In the genomic region with DNA sequence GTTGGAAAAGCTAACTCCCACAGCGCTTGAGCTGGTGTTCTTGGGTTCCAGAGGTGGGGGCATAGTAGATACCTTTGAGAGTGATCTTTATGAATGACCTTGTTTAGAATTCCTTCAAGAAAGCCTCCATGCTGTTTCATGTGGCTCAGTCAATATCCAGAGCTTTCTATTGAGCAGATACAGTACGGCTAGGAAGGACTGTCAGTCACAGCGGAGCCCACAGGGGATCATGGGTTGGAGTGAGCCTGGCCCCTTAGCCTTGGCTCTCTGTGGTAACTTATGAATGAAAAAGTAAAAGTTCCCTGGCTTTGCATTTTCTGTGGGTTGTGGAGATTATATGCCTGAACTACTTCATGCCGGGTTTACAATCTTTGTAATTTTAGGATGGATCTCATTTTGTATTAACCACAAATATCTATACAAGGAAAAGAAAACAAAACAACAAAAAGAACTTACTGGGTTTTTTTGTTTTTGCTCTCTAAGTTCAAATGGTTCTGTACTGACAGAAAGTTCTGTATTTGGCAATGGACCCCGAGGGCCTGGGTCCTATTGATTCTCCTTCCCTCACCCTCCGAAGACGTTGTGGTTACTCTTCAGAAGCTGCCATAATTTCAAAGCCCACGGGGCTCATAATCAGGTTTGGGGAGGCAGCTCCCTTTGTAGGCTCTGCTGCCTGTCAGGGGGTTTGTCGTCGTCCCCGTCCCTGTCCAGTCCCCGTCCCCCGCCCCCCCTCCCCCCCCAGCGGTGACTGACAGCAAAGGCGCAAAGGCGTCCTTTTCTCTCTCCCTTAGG, we compare ENCODE assay signal across 15 mouse cellular contexts.
DNase-seq lines count a peak whose midpoint lies in the region; ATAC-seq and TF ChIP-seq lines count a peak whose summit lies in the region.
"Had no signal": no experiment of that assay in that cellular context is flagged by ENCODE, and none has a peak within 500 bp of the region (broad histone marks: within the 10 kb centered on the region; RNA-seq: fewer than 3 reads in every experiment).

No protein-coding gene starts in this region.

- ATAC-seq in intestine, embryonic 14.5 days (replicated peaks; ENCODE audit: low FRiP score, low TSS enrichment, low read depth) = no peak
- ATAC-seq in intestine, embryonic 15.5 days = no peak
- no peak for ATAC-seq in forebrain, embryonic 12.5 days (ENCODE audit: low FRiP score)
- no peak for ATAC-seq in hindbrain, postnatal 0 days
- ATAC-seq: CD4-positive, CD25-positive, alpha-beta regulatory T cell, adult 4 months had no signal

- H3K36me3 ChIP-seq in intestine, embryonic 14.5 days (ENCODE audit: control insufficient read depth, insufficient read depth, low read length) = no peaks in the 10 kb centered on the region
- no peaks in the 10 kb centered on the region for H3K36me3 ChIP-seq in intestine, embryonic 15.5 days
- no peaks in the 10 kb centered on the region for H3K36me3 ChIP-seq in forebrain, embryonic 12.5 days (replicated peaks)
- no peaks in the 10 kb centered on the region for H3K36me3 ChIP-seq in hindbrain, postnatal 0 days (ENCODE audit: insufficient read depth, low read length)

- no peak overlapping the region for H3K27ac ChIP-seq in intestine, embryonic 14.5 days (ENCODE audit: low read depth)
- no peak overlapping the region for H3K27ac ChIP-seq in intestine, embryonic 15.5 days
- H3K27ac ChIP-seq in forebrain, embryonic 12.5 days = no peak overlapping the region
- no peak overlapping the region for H3K27ac ChIP-seq in hindbrain, postnatal 0 days

- no peaks in the 10 kb centered on the region for H3K4me1 ChIP-seq in intestine, embryonic 14.5 days (replicated peaks; ENCODE audit: control insufficient read depth, insufficient read depth, low read length)
- no peaks in the 10 kb centered on the region for H3K4me1 ChIP-seq in intestine, embryonic 15.5 days (replicated peaks)
- peaks cover 19% of the 10 kb centered on the region for H3K4me1 ChIP-seq in forebrain, embryonic 12.5 days
- no peaks in the 10 kb centered on the region for H3K4me1 ChIP-seq in hindbrain, postnatal 0 days (ENCODE audit: insufficient read depth, low read length)

- TF ChIP-seq CTCF in hindbrain, postnatal 0 days (IDR thresholded peaks at IDR 0.05; ENCODE audit: low read depth) = no peak

- no peaks in the 10 kb centered on the region for H3K9me3 ChIP-seq in intestine, embryonic 14.5 days (ENCODE audit: control insufficient read depth, low read length)
- no peaks in the 10 kb centered on the region for H3K9me3 ChIP-seq in intestine, embryonic 15.5 days
- no peaks in the 10 kb centered on the region for H3K9me3 ChIP-seq in forebrain, embryonic 12.5 days
- H3K9me3 ChIP-seq in hindbrain, postnatal 0 days (ENCODE audit: low read length) = no peaks in the 10 kb centered on the region

- H3K27me3 ChIP-seq in intestine, embryonic 14.5 days (replicated peaks; ENCODE audit: control insufficient read depth, insufficient read depth, low read length) = peaks cover 8% of the 10 kb centered on the region; the same call in 1 of the 2 replicates
- H3K27me3 ChIP-seq in intestine, embryonic 15.5 days (replicated peaks) = peaks cover 4% of the 10 kb centered on the region; the same call in 1 of the 2 replicates
- H3K27me3 ChIP-seq in forebrain, embryonic 12.5 days = peaks cover 30% of the 10 kb centered on the region
- no peaks in the 10 kb centered on the region for H3K27me3 ChIP-seq in hindbrain, postnatal 0 days (ENCODE audit: insufficient read depth, low read length)
- H3K27me3 ChIP-seq: Patski had no signal

- intact Hi-C loops in gastrocnemius, postnatal 14 days (cut with DNase I; ENCODE audit: low total_unique reads) = no loop called here

- H3K4me3 ChIP-seq in intestine, embryonic 14.5 days (ENCODE audit: low read depth, low read length) = no peak overlapping the region
- H3K4me3 ChIP-seq in intestine, embryonic 15.5 days (replicated peaks) = no peak overlapping the region
- H3K4me3 ChIP-seq in forebrain, embryonic 12.5 days (replicated peaks) = peak overlapping the region; percentile 13; the same call in 1 of the 2 replicates
- no peak overlapping the region for H3K4me3 ChIP-seq in hindbrain, postnatal 0 days (ENCODE audit: low read length)
- H3K4me3 ChIP-seq: erythroblast, embryonic 14.5 days; myocyte had no signal

- H3K4me2 ChIP-seq in intestine, embryonic 14.5 days (ENCODE audit: low read length) = peak overlapping the region; percentile 18; the same call in 1 of the 2 replicates
- H3K4me2 ChIP-seq in intestine, embryonic 15.5 days (replicated peaks) = no peak overlapping the region
- H3K4me2 ChIP-seq in forebrain, embryonic 12.5 days = peak overlapping the region; percentile 45
- peak overlapping the region; percentile 5; the same call in 1 of the 2 replicates for H3K4me2 ChIP-seq in hindbrain, postnatal 0 days (ENCODE audit: low read depth, low read length)

- no peak for DNase-seq in intestine, embryonic 14.5 days (ENCODE audit: low spot score)
- DNase-seq in hindbrain, postnatal 0 days (ENCODE audit: low spot score) = no peak
- peak; percentile 24 for DNase-seq in neural tube, embryonic 10.5 days (ENCODE audit: extremely low spot score, low spot score)
- no peak for DNase-seq in layer of hippocampus, adult 11-12 months (ENCODE audit: low spot score)
- DNase-seq in adrenal gland, postnatal 25 days = no peak
- no peak for DNase-seq in gastrocnemius, postnatal 14 days
- DNase-seq: adrenal gland, postnatal 36 days; cerebellum, adult 2 months; thymus, adult 2 months had no signal

- no peak overlapping the region for H3K9ac ChIP-seq in intestine, embryonic 14.5 days (ENCODE audit: low read length)
- H3K9ac ChIP-seq in intestine, embryonic 15.5 days = no peak overlapping the region
- H3K9ac ChIP-seq in forebrain, embryonic 12.5 days = no peak overlapping the region
- no peak overlapping the region for H3K9ac ChIP-seq in hindbrain, postnatal 0 days (replicated peaks; ENCODE audit: low read length)

- 25% methylated on average over 16 of the region's 16 CpGs for WGBS in intestine, embryonic 14.5 days
- WGBS in intestine, embryonic 15.5 days = 32% methylated on average over 16 of the region's 16 CpGs
- WGBS in forebrain, embryonic 12.5 days = 24% methylated on average over 16 of the region's 16 CpGs
- WGBS in hindbrain, postnatal 0 days = 22% methylated on average over 16 of the region's 16 CpGs
